Mouse (Mus musculus) lung, postnatal 0 days (tissue): Measurements from ENCODE around the gene 4930407I10Rik. TPM values are rescaled to one million over a fixed set of nuclear protein-coding genes. Genes with fewer than 3 reads are reported as not detected.

Experiments
- ATAC-seq: fragments of 200-750 bp; cut with Nextera tagmentation; 2 replicates; pipeline ENCODE4 v1.8.0; 2017; ENCODE audit warnings: moderate library complexity
- DNase-seq: peaks from one replicate; pipeline ENCODE4 v3.0.0-alpha.2; 2016; ENCODE audit warnings: low spot score
- H3K27ac ChIP-seq: fragments of 300-500 bp; sonication (generic); 2 replicates; pipeline ENCODE4 v1.5.1; 2014; ENCODE audit warnings: antibody characterized with exemption, mild to moderate bottlenecking, low read length, mixed read lengths
- H3K27me3 ChIP-seq: fragments of 300-500 bp; sonication (generic); replicated peaks from 2 replicates; pipeline ENCODE4 v1.6.1; 2014; ENCODE audit warnings: low read length, mixed read lengths; ENCODE audit not compliant: insufficient read depth
- H3K36me3 ChIP-seq: fragments of 300-500 bp; sonication (generic); 2 replicates; pipeline ENCODE4 v1.6.1; 2014; ENCODE audit warnings: low read length, mixed read lengths; ENCODE audit not compliant: insufficient read depth
- H3K4me1 ChIP-seq: fragments of 300-500 bp; sonication (generic); 2 replicates; pipeline ENCODE4 v1.6.1; 2014; ENCODE audit warnings: antibody characterized with exemption, low read depth, low read length, mixed read lengths; ENCODE audit not compliant: insufficient read depth
- H3K4me2 ChIP-seq: fragments of 300-500 bp; sonication (generic); replicated peaks from 2 replicates; pipeline ENCODE4 v1.6.1; 2014; ENCODE audit warnings: low read depth, mild to moderate bottlenecking, low read length, moderate library complexity, mixed read lengths
- H3K4me3 ChIP-seq: fragments of 300-500 bp; sonication (generic); 2 replicates; pipeline ENCODE4 v1.5.1; 2014; ENCODE audit warnings: low read depth, low read length
- H3K9ac ChIP-seq: fragments of 300-500 bp; sonication (generic); replicated peaks from 2 replicates; pipeline ENCODE4 v1.6.1; 2014; ENCODE audit warnings: low read depth, mild to moderate bottlenecking
- H3K9me3 ChIP-seq: fragments of 300-500 bp; sonication (generic); 2 replicates; pipeline ENCODE4 v1.6.1; 2016; ENCODE audit warnings: low read length, mixed read lengths
- CTCF ChIP-seq: IDR thresholded peaks from 2 replicates; pipeline ENCODE4 v1.5.1; 2016; ENCODE audit warnings: antibody characterized with exemption, mild to moderate bottlenecking
- EP300 ChIP-seq: IDR thresholded peaks from 2 replicates; pipeline ENCODE4 v1.6.1; 2016; ENCODE audit warnings: antibody characterized with exemption, mild to moderate bottlenecking, control low read depth
- WGBS: fragments of 180-500 bp; shearing (Covaris S2); extraction: QIAGEN DNeasy Blood & Tissue Kit; methylation state at CpG from one replicate; pipeline ENCODE4 v1.1.7; 2014; 5-methylcytosine and 5-hydroxymethylcytosine counted together
- polyA plus RNA-seq: library from polyadenylated mRNA; unstranded; fragments of >200 nt; fragmentation: Nextera tagmentation; extraction: Ambion mirVana; gene quantifications from 2 replicates; pipeline ENCODE4 v1.2.1, GENCODE M21; 2015

The 4930407I10Rik gene
- polyA plus RNA-seq, 1 experiment from 2014 or later, result not detected

- Histone ChIP-seq H3K36me3 (no peaks in the 10 kb centered on the region), H3K4me2 (no peak overlapping the region), H3K27ac (no peak overlapping the region), H3K9me3 (no peaks in the 10 kb centered on the region), H3K9ac (no peak overlapping the region), H3K4me3 (no peak overlapping the region), H3K27me3 (peaks cover 10% of the 10 kb centered on the region; the same call in 1 of the 2 replicates), H3K4me1 (no peaks in the 10 kb centered on the region)
- DNase-seq (no peak), ATAC-seq (no peak)
- WGBS, result 87% methylated on average over 26 of the region's 26 CpGs
- TF ChIP-seq EP300 (no peak), CTCF (no peak)
These were observed 13.0 kb downstream of the 4930407I10Rik start for GRCm38 (mm10) chr15:82071816-82072469.

GRCm38 (mm10) chr15:82073490-82073889, 14.5 kb downstream of the 4930407I10Rik start:
- Histone ChIP-seq H3K27me3 (peaks cover 10% of the 10 kb centered on the region; the same call in 1 of the 2 replicates), H3K27ac (no peak overlapping the region), H3K4me2 (no peak overlapping the region), H3K4me1 (no peaks in the 10 kb centered on the region), H3K9me3 (no peaks in the 10 kb centered on the region), H3K4me3 (no peak overlapping the region), H3K9ac (no peak overlapping the region), H3K36me3 (no peaks in the 10 kb centered on the region)
- TF ChIP-seq CTCF (no peak), EP300 (no peak)
- 69% methylated on average over 7 of the region's 7 CpGs for WGBS
- ATAC-seq (no peak), DNase-seq (no peak)

- TF ChIP-seq EP300 (no peak), CTCF (no peak)
- Histone ChIP-seq H3K9ac (no peak overlapping the region), H3K36me3 (no peaks in the 10 kb centered on the region), H3K9me3 (no peaks in the 10 kb centered on the region), H3K27ac (no peak overlapping the region), H3K27me3 (no peaks in the 10 kb centered on the region), H3K4me2 (no peak overlapping the region), H3K4me3 (no peak overlapping the region), H3K4me1 (no peaks in the 10 kb centered on the region)
- 48% methylated on average over 10 of the region's 10 CpGs for WGBS
- DNase-seq (no peak), ATAC-seq (no peak)
These were observed 20.9 kb downstream of the 4930407I10Rik start for GRCm38 (mm10) chr15:82079883-82080282.

GRCm38 (mm10) chr15:82081161-82081560, 22.2 kb downstream of the 4930407I10Rik start:
- ATAC-seq, result no peak
- Histone ChIP-seq H3K36me3 (no peaks in the 10 kb centered on the region), H3K4me1 (no peaks in the 10 kb centered on the region), H3K27me3 (no peaks in the 10 kb centered on the region), H3K9ac (no peak overlapping the region), H3K4me3 (no peak overlapping the region), H3K9me3 (no peaks in the 10 kb centered on the region), H3K27ac (no peak overlapping the region), H3K4me2 (no peak overlapping the region)
- WGBS, result 26% methylated on average over 7 of the region's 7 CpGs
- TF ChIP-seq CTCF (peak; percentile 59), EP300 (no peak)
- no peak for DNase-seq

GRCm38 (mm10) chr15:82085606-82086005, 26.7 kb downstream of the 4930407I10Rik start:
- 73% methylated on average over 9 of the region's 9 CpGs for whole genome bisulfite sequencing
- H3K4me3 ChIP-seq, result no peak overlapping the region
- H3K9ac ChIP-seq, result no peak overlapping the region
- no peaks in the 10 kb centered on the region for H3K27me3 ChIP-seq
- H3K4me2 ChIP-seq, result no peak overlapping the region
- DNase-seq, result no peak
- no peak overlapping the region for H3K27ac ChIP-seq
- no peaks in the 10 kb centered on the region for H3K36me3 ChIP-seq
- no peaks in the 10 kb centered on the region for H3K9me3 ChIP-seq
- no peaks in the 10 kb centered on the region for H3K4me1 ChIP-seq
- TF ChIP-seq CTCF, result no peak
- TF ChIP-seq EP300, result no peak
- no peak for ATAC-seq

GRCm38 (mm10) chr15:82086131-82086530, 27.2 kb downstream of the 4930407I10Rik start:
- Histone ChIP-seq H3K4me1 (no peaks in the 10 kb centered on the region), H3K9me3 (no peaks in the 10 kb centered on the region), H3K9ac (no peak overlapping the region), H3K4me3 (no peak overlapping the region), H3K4me2 (no peak overlapping the region), H3K27ac (no peak overlapping the region), H3K27me3 (no peaks in the 10 kb centered on the region), H3K36me3 (no peaks in the 10 kb centered on the region)
- no peak for DNase-seq
- ATAC-seq, result no peak
- 71% methylated on average over 12 of the region's 12 CpGs for WGBS
- TF ChIP-seq CTCF (no peak), EP300 (no peak)
